Mouse (Mus musculus) heart, adult 2 months (tissue): ENCODE data around the gene Cuta. TPM values are rescaled to one million over a fixed set of nuclear protein-coding genes. Genes with fewer than 3 reads are reported as not detected.
A peak's percentile ranks its signal among the peaks of the same experiment; 100 is the strongest.
"Not testable (repeated sequence)": the region's sequence is repeated elsewhere in the genome, so short reads cannot be mapped to it uniquely, and the experiment has no call there.

Experiments
- DNase-seq, 2 experiments: peaks; one replicate each; pipeline ENCODE4 v3.0.0; 2021
- H3K27ac ChIP-seq: fragments of 200-600 bp; 2 replicates; pipeline ENCODE4 v1.8.1; 2022
- H3K27me3 ChIP-seq: fragments of 200-500 bp; 2 replicates; pipeline ENCODE4 v1.6.1; 2012; ENCODE audit warnings: mild to moderate bottlenecking, low read length, inconsistent platforms, mixed read lengths; ENCODE audit not compliant: control insufficient read depth, insufficient read depth
- H3K36me3 ChIP-seq: fragments of 200-500 bp; 2 replicates; pipeline ENCODE4 v1.6.1; 2012; ENCODE audit warnings: low read length, inconsistent platforms; ENCODE audit not compliant: control insufficient read depth, insufficient read depth
- H3K4me1 ChIP-seq: fragments of 200-500 bp; 2 replicates; pipeline ENCODE4 v1.6.1; 2011; ENCODE audit warnings: low read length; ENCODE audit not compliant: control insufficient read depth, insufficient read depth
- H3K4me3 ChIP-seq: fragments of 200-600 bp; 2 replicates; pipeline ENCODE4 v1.8.1; 2022
- H3K79me2 ChIP-seq: fragments of 200-500 bp; replicated peaks from 2 replicates; pipeline ENCODE4 v1.6.1; 2012; ENCODE audit warnings: mild to moderate bottlenecking, inconsistent platforms, low read length, moderate library complexity, mixed read lengths; ENCODE audit not compliant: control insufficient read depth, insufficient read depth
- H3K9ac ChIP-seq: fragments of 200-500 bp; 2 replicates; pipeline ENCODE4 v1.6.1; 2012; ENCODE audit warnings: low read depth, mild to moderate bottlenecking, control low read depth, inconsistent platforms, low read length, mixed read lengths
- CTCF ChIP-seq: fragments of 200-600 bp; IDR thresholded peaks from 2 replicates; pipeline ENCODE4 v1.8.1; 2022; ENCODE audit warnings: antibody characterized with exemption, mild to moderate bottlenecking, moderate library complexity
- EP300 ChIP-seq: fragments of 200-500 bp; IDR thresholded peaks from 2 replicates; pipeline ENCODE4 v1.6.1; 2011; ENCODE audit warnings: low read depth, low read length, control low read depth; ENCODE audit not compliant: insufficient read depth
- POLR2A ChIP-seq: fragments of 200-500 bp; IDR thresholded peaks from 2 replicates; pipeline ENCODE4 v1.6.1; 2011; ENCODE audit warnings: mild to moderate bottlenecking, low read depth, low read length, control low read depth; ENCODE audit not compliant: insufficient read depth
- WGBS: fragments of 180-500 bp; shearing (Covaris S2); methylation state at CpG from one replicate; pipeline ENCODE4 v1.1.7; 2018; 5-methylcytosine and 5-hydroxymethylcytosine counted together
- intact Hi-C: fragments of 180-260 bp; cut with DNase I; formaldehyde crosslinking; loops from one replicate; pipeline ENCODE4 v1.15.1; 2025
- long read RNA-seq: library from polyadenylated mRNA; stranded (forward); transcript quantifications from one replicate; pipeline ENCODE4 v2.0.0, GENCODE M21; 2021
- polyA plus RNA-seq: library from polyadenylated mRNA; depleted of rRNA; stranded (reverse); fragments of >200 nt; gene quantifications from 2 replicates; pipeline ENCODE4 v1.2.3, GENCODE M21; 2012; rRNA removed
- total RNA-seq, 2 experiments: library from RNA; stranded (reverse); gene quantifications; 2 replicates each; pipeline ENCODE4 v1.2.3; 2021

The Cuta gene
- total RNA-seq: 10 to 100 TPM; 78.6 to 94.2 TPM
- 85.1 and 96.6 TPM in 2 replicates for polyA plus RNA-seq
- long read RNA-seq, transcript Cuta-201 (7 exons, 741 nt): minor isoform, 10 of 46 reads
- long read RNA-seq, transcript Cuta-202 (6 exons, 662 nt): major isoform, 11 of 46 reads
- long read RNA-seq, partial matches to known transcripts: 12 of 46 reads
- long read RNA-seq, other reads (novel, unspliced or antisense): 9 of 46 reads

DNA sequence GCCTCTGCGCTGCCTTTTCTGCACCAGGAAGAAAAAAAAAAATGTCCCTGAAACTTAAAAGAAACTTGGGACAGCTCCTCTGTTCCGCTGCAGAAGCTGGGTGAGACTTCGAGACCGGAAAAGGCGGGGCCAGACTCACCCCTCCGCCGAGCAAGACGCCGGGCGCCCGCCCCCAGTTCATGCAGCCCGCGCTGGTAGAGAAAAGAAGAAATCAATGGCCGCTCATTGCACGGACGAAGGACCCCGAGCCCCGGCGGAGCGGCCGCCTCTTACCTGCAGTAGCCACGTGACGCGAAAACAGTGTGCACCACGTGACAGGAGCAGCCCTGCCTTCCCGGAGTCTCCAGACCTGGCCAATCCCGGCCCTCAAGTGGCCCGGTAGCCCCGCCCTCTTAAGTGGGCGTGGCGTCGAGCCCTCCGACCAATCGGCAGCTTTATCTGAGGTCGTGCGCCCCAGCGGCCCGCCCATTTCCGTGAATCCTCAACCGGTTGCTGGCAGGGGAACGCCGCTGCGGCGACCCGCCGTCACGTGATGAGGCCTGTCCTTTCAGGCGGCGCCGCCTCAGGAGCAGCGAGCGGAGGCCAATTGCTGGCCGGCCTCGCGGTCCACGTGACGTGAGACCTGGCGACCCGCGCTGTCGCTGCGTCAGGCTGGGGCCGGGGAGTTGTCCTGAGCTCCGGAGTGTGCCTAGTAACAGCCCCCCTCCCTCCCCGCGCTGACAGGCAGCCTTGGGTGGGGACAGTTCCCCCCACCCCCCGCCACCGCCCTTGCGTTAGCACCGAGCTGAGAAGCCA, at the start of gene Cuta:
Cuta (minus strand) TSS at position 392 of the 795 bp plus-strand sequence.
- Histone ChIP-seq H3K36me3 (no peaks in the 10 kb centered on the region), H3K4me3 (peak within 1 kb of the TSS; percentile 69), H3K9ac (peak within 1 kb of the TSS; percentile 93), H3K27ac (peak within 1 kb of the TSS; percentile 94), H3K4me1 (peaks cover 5% of the 10 kb centered on the region), H3K79me2 (no peaks in the 10 kb centered on the region), H3K27me3 (no peaks in the 10 kb centered on the region)
- under 1% methylated on average over 70 of the region's 70 CpGs for WGBS
- peak; percentile 99 to 100 for DNase-seq
- intact Hi-C loops: loop anchor here (2.0 kb wide), 1 partner anchor 33 kb away; the partner anchor contains the start of gene Zbtb9
- TF ChIP-seq CTCF (no peak), POLR2A (peak; percentile 90), EP300 (no peak)

GRCm38 (mm10) chr17:26985503-26986179, 46.3 kb upstream of the Cuta start:
- no peak overlapping the region for H3K27ac ChIP-seq
- no peaks in the 10 kb centered on the region for H3K36me3 ChIP-seq
- no peaks in the 10 kb centered on the region for H3K4me1 ChIP-seq
- 88% methylated on average over 10 of the region's 10 CpGs for WGBS
- H3K79me2 ChIP-seq: no peaks in the 10 kb centered on the region
- TF ChIP-seq EP300 (no peak), POLR2A (no peak), CTCF (no peak)
- intact Hi-C loops: no loop called here
- no peak overlapping the region for H3K9ac ChIP-seq
- no peak overlapping the region for H3K4me3 ChIP-seq
- no peaks in the 10 kb centered on the region for H3K27me3 ChIP-seq
- no peak for DNase-seq

- Histone ChIP-seq H3K4me1 (no peaks in the 10 kb centered on the region), H3K27me3 (no peaks in the 10 kb centered on the region), H3K9ac (no peak overlapping the region), H3K79me2 (no peaks in the 10 kb centered on the region), H3K36me3 (no peaks in the 10 kb centered on the region), H3K27ac (no peak overlapping the region), H3K4me3 (no peak overlapping the region)
- 75% methylated on average over 4 of the region's 4 CpGs for WGBS
- intact Hi-C loops: no loop called here
- TF ChIP-seq CTCF: no peak
- no peak for TF ChIP-seq POLR2A
- no peak for DNase-seq
Measured at GRCm38 (mm10) chr17:26983382-26983781, 44.0 kb upstream of the Cuta start.

GRCm38 (mm10) chr17:26981050-26981449, 41.7 kb upstream of the Cuta start:
- Histone ChIP-seq H3K27ac (no peak overlapping the region), H3K27me3 (no peaks in the 10 kb centered on the region), H3K9ac (no peak overlapping the region), H3K79me2 (no peaks in the 10 kb centered on the region), H3K4me3 (no peak overlapping the region), H3K36me3 (no peaks in the 10 kb centered on the region), H3K4me1 (no peaks in the 10 kb centered on the region)
- 40% methylated on average over 2 of the region's 2 CpGs for WGBS
- no peak for DNase-seq
- intact Hi-C loops: no loop called here
- TF ChIP-seq EP300 (no peak), POLR2A (no peak), CTCF (no peak)

DNA sequence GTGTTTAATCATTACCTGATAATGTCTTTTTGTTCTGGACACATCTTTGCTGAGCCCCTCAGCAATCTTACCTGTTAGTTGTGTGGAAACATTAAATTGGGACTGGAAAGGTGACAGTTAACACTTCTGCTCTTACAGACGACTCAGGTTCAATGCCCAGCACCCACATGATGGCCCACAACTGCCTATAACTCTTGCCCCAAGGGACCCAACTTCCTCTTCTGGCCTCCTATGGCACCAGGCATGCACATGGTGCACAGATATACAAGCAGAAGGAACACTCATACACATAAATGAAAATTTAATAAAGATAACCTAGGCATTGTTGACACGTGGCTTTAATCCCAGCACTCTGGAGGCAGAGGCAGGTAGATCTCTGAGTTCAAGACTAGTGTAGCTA, 40.1 kb upstream of the Cuta start:
- no peaks in the 10 kb centered on the region for H3K79me2 ChIP-seq
- H3K4me3 ChIP-seq: no peak overlapping the region
- WGBS: 64% methylated on average over 2 of the region's 2 CpGs
- no peak overlapping the region for H3K9ac ChIP-seq
- no peaks in the 10 kb centered on the region for H3K27me3 ChIP-seq
- H3K27ac ChIP-seq: no peak overlapping the region
- no peak for TF ChIP-seq CTCF
- no peak for TF ChIP-seq POLR2A
- TF ChIP-seq EP300: no peak
- no peaks in the 10 kb centered on the region for H3K36me3 ChIP-seq
- DNase-seq: no peak
- 0 out of 2 replicates have a peak, but pooled peaks cover 1% of the 10 kb centered on the region for H3K4me1 ChIP-seq
- intact Hi-C loops: no loop called here

- intact Hi-C loops, H3K79me2 ChIP-seq, H3K9ac ChIP-seq, H3K4me3 ChIP-seq, H3K27me3 ChIP-seq, H3K36me3 ChIP-seq, H3K27ac ChIP-seq, H3K4me1 ChIP-seq, DNase-seq: not testable (repeated sequence)
- WGBS: 93% methylated on average over 6 of the region's 6 CpGs
- 0 out of 2 replicates have a peak, but pooled peaks have one; percentile 16 for TF ChIP-seq CTCF
Measured at GRCm38 (mm10) chr17:26977354-26977753, 38.0 kb upstream of the Cuta start.
